Mouse (Mus musculus) urinary bladder, adult 18-20 months (tissue): ENCODE data around the gene Gys1.
"Not testable (repeated sequence)": the region's sequence is repeated elsewhere in the genome, so short reads cannot be mapped to it uniquely, and the experiment has no call there.

Experiments used
- DNase-seq, 2 experiments: peaks; one replicate each; pipeline ENCODE4 v3.0.0; 2022; ENCODE audit warnings: low spot score in 2 of 2, mixed read lengths in 2 of 2

Gys1 gene

DNA sequence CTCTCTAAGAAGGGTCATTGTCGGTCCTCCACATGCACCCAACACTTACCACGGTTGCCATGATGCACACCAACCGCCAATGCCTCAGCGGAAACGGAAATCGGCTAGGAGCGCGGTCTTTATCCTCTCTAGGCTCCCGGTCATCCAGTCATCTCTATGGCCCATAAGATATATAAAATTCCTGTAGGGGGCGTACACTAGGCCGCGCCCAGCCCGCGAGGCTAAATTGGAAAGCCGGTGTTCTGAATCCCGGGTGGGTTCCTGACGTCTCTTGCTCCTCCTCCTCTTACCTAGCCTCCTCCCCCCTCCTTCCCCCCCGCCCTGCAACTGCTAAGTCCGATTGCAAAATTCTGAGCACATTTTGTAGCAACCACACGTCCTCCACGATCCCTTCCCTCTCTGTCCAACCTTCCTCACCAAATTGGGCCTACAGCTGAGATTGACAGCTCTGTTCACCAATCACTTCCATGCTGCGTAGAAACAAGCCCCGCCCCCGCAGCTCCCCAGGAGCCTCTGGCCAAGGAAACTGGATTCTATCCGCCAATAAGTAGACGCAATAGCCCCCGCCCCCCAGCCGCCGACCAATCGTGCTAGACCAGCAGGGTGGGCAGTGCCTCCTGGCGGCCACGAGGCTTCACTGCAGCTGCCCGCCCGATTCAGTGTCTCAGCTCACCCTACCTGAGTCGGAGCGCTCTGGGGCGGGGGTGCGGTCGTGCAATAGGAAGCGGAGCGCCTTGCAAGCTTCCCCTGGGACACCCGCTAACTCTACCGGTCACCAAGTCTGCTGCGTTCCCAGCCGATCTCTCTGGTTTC lies at the start of gene Gys1:
Gene Gys1, plus strand, starts transcription at position 642 of the 813 bp plus-strand sequence.
- peak; percentile 99 to 100 for DNase-seq

DNA sequence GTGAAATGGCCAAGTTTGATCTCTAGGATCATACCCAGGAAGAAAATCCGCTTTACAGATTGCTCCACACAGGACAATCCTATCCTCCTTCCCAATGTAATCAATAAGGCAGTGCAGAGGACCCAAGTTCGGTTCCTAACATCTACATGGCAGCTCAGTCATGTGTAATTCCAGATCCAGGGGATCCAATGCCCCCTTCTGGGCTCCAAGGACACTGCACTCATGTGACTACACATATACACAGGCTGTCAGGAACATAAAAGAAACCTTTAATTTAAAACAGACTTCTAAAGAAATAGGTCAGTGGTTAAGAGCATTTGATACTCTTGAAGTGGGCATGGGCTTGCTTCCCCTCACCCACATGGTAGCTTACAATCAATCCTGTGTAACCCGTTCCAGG lies 48.6 kb upstream of the Gys1 start:
- no peak for DNase-seq

DNA sequence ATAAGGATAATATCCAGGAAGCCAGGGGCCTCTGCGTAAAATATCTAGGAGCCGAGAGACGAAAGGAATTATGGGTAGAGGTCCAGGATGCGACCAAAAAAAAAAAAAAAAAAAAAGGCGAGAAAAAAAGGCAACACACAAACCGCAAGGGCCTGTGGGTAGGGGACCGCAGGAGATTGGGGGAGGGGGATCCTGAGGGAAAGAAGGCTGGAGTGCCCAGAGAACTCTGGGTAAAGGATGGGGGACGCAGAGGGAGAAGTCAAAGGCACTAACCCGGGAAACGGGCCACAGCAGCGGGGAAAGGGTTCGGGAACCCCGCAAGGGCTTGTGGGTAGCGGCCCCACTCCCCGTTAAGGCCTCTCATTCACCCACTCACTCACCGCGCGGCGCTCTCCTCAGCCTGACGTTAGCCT lies 39.5 kb upstream of the Gys1 start:
- no peak for DNase-seq

DNA sequence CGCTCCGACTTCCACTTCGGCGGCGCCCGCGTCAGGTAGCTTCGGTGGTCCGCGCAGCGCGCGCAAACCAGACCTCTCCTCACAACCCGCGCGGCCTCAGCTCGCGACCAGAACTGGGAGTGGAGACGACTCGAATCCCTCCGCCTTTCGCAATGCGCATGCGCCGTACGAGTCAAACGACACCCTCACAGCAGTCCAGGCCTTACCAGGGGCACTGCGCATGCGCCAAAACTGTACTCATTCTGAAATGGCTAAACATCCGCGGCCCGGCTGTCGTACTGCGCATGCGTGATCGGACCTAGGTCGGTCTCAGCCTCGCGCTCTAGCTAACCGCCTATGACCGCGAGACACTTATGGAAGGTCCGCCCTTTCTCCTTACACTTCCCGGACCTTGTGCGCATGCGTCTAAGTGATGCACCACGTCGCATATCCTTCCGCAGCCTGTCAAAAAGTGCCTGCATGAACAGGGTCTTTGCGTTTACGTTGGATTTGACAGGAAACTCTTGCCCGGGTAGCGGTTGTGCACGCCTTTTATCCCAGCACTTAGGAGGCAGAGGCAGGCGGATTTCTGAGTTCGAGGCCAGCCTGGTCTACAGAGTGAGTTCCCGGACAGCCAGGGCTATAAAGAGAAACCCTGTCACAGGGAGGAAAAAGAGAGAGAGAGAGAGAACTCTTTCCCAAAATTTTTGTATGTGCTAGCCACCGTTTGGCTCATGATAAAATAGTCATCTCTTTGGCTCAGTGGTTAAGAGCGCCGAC lies 38.9 kb upstream of the Gys1 start, which contains the start of gene Snrnp70:
Gene Snrnp70, minus strand, starts transcription at position 165 of the 759 bp plus-strand sequence.
- DNase-seq, result peak; percentile 92 to 100

DNA sequence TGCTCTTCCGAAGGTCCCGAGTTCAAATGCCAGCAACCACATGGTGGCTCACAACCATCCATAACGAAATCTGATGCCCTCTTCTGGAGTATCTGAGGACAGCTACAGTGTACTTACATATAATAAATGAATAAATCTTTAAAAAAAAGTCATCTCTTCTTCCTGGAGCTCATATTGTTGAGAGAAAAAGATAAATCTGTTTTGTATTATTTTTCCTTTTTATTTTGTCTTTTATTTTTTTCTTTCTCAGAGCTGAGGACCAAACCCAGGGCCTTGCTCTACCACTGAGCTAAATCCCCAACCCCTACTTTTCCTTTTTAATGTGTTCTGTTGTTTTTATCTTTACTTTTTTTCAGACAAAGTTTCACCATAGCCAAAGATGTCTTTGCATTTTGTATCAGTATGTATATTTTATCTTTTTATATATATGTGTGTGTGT lies 38.3 kb upstream of the Gys1 start:
- not testable (repeated sequence) for DNase-seq

DNA sequence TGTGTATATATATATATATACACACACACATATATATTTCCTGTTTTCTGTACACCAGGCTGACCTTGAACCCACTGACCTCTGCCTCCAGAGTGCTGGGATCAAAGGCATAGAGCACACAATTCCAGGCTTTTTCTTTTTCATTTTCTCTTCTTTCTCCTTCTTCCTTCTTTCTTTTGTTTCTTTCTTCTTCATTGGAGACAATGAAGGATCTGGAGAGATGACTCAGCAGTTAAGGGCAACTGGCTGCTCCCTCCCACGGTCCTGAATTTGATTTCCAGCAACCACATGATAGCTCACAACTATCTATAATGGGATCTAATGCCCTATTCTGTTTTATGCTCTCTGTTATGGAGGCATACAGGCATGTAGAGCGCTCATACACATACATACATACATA lies 37.9 kb upstream of the Gys1 start:
- DNase-seq, result no peak

DNA sequence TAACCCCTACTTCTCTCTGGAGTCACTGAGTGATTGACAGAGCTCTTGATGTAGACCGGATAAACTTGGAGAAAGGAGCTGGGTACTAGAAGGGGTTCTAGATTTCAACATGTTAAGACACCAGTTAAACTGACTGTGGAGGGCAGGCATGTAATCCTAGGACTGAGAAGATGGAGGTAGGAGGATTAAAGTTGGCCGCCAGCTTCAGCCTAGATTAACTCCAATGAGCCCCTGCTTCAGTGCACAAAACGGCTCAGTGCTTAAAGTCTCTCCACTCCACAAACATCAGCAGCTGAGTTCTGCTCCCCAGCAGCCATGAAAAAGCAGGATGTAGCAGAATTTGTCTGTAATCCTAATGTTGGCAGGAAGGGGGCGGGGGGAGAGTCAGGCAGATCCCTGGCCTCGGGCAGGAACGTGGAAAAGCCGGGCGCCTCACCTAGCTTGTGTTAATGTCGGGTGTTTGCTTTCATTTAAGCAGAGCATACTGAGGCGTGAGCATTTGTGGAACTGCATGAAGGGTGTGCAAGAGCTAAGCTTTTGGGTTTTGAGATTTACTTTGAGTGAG lies 33.0 kb upstream of the Gys1 start:
- DNase-seq, result no peak

DNA sequence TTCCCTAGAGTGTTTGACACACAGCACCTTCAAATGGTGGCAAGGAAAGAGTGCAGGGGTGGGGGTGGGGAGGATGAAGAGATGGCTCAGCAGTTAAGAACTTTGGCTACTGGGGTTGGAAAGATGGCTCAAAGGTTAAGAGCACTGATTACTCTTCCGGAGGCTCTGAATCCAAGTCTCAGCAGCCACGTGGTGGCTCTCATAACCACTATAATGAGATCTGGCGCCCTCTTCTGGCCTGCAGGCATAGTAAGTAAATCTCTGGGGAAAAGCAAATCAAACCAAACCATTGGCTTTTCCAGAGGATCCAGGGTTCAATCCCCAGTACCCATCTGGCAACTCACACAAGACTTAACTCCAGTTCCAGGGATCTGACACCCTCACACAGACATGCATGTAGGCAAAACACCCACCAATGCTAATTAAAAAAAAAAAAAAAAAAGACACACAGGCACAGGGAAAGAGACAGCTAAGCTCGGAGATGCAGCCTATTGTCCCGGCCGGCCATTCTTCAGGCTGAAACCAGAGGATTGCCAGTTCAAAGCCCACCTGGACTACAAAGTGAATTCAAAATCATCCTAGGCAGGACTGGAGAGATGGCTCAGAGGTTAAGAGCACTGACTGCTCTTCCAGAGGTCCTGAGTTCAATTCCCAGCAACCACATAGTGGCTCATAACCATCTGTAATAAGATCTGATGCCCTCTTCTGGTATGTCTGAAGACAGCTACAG lies 30.9 kb upstream of the Gys1 start:
- peak in 1 of 2 experiments; percentile 38 for DNase-seq

DNA sequence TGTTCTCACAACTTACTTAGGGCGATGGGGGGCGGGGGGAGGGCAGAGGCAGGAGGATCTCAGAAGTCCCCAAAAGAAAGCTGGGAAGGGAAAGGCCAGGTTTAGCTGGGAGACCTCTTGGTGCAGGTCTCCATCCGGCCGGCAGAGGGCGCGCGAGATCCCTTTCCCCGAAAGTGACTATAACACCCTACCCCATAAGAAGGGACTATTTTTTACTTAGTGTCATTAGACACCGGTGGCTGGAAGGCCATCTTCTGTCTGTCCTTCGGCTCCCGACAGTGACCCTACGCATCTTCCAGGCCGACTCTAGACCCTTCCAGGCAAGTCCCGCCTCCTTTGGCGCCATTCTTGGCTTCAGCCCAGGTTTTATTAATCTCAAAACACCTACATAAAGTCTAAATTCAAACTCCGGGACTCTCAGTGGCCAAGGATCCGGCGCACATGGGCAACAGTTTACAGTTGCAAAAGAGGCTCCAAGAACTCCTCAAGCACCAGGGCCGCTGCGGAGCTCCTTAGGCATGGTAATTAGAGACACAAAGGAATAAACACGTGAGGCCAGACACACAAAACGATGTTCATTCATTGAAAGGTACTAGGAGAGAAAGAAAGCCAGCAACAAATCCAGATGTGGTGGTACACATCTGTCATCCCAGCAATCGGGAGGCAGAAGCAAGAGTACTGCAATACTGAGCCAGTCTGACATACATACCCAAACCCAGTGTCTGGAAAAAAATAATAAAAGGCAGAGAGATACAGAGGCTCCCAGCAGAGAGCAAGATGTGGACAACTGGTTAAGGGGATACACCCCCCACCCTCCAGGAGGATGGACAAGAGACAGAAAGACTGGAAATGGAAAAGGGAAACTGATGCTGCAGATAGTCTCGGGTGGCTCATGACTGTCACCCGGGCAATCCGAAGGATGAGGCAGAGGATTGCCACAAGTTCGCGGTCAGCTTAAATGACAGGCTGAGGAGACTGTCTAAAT lies 29.3 kb upstream of the Gys1 start, which contains the start of gene Kcna7:
Gene Kcna7, plus strand, starts transcription at position 563 of the 985 bp plus-strand sequence.
- DNase-seq, result peak; percentile 49 to 76

DNA sequence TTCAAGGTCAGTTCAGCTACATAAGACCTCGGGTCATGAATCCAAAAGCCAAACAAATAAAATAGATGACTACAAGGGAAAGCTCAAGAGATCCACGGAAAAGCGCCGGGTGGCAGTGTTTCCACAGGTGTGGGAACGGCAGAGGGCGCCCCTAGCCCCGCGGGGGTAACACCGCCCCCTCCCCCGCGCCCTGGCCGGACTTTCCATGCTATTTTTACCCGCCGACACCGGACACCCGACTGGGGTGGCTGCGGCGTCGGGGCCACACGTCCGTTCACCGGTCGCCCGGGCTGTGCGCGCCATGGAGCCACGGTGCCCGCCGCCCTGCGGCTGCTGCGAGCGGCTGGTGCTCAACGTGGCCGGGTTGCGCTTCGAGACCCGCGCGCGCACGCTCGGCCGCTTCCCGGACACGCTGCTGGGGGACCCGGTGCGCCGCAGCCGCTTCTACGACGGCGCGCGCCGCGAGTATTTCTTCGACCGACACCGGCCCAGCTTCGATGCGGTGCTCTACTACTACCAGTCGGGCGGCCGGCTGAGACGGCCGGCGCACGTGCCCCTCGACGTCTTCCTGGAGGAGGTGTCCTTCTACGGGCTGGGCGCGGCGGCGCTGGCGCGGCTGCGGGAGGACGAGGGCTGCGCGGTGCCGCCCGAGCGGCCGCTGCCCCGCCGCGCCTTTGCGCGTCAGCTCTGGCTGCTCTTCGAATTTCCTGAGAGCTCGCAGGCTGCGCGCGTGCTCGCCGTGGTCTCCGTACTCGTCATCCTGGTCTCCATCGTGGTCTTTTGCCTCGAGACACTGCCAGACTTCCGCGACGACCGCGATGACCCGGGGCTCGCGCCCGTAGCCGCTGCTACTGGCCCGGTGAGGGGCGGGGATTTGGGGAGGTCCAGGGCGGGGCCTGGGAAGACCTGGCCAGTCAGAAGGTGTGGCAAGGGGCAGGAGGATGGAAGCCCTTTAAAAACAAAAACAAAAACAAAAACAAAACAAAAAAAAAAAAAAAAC lies 28.2 kb upstream of the Gys1 start:
- DNase-seq, result peak in 1 of 2 experiments; percentile 36

DNA sequence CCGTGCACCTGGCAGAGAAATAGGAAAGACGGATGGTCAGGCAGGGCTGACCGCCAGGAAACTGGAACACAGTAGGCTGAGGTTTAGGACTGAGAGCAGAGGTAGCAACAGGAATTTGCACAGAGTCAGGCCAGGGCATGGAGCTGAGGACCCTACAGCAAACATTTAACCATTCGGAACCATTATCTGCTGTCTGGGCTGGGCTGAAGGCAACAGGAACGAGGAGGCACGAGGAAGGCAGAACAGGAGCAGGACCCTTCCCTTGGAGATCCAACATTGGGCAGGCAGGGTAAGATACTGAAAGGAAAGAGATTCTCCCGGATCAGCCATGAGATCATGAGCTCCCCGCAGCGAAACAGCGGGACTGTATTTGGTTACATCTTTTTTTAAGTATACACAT lies 26.8 kb upstream of the Gys1 start:
- DNase-seq, result no peak

DNA sequence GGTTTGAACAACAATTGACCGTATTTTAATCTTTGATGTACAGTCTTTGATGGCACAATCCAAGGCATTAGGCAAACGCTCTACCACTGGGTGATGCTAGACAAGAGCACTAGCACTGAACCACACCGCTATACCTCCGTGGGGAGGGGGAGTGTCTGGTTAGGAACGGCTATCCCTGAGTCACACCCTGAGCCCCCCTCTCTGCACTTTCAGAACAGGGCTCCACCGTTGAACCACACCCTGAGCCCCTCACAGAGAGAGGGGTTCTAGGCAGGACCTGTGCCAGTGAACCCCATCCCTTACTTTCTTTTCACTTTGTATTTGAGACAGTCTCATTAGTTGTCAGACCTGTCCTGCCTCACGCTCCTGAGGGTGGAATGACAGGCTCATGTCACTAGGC lies 26.3 kb upstream of the Gys1 start:
- DNase-seq, result no peak

DNA sequence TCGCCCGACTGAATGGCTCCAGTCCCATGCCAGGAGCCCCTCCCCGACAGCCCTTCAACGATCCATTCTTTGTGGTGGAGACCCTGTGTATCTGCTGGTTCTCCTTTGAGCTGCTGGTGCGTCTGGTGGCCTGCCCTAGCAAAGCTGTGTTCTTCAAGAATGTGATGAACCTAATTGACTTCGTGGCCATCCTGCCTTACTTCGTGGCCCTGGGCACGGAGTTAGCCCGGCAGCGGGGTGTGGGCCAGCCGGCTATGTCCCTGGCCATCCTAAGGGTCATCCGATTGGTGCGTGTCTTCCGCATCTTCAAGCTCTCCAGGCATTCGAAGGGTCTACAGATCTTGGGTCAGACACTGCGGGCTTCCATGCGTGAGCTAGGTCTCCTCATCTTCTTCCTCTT lies 25.7 kb upstream of the Gys1 start:
- DNase-seq, result no peak

DNA sequence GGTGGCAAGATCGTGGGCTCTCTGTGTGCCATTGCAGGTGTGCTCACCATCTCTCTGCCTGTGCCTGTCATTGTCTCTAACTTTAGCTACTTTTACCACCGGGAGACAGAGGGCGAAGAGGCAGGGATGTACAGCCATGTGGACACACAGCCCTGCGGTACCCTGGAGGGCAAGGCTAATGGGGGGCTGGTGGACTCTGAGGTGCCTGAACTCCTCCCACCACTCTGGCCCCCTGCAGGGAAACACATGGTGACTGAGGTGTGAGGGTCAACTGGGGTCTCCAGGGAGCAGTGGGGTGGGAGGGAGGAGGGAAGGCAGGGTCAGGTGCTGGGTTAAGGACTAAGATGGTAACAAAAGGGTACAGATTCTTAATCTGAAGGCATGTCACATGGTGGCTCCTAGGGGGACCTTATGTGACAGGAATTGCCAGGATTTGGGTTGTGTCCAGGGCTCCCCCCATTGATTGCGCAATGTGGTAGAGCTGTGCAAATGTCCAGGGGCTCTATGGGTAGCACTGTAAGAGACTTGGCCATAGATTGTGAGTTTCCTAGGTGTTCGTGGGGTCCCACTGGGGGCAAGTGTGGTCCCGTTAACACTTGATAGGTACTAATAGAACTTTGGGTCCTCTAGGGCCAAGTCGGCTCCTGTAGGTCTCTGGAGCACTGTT lies 25.0 kb upstream of the Gys1 start:
- no peak for DNase-seq

DNA sequence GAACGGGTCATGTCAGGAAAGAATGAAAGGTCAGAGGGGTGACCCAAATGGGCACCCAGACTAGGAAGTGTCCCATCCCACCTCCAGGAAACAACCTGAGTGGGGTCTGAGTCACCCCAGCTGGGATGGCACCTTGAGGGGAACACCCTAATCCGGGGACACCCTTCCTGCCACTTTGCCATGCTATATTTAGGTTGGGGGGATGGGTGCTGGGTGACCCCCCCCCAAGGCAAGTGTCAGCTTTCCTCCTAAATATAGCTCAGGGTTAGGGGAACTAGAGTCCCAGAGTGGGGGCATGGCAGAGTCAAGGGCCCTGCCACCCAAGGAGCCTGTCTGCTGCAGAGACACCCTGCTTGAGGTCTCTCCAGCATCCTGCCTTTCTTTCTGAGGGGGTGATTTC lies 22.2 kb upstream of the Gys1 start:
- DNase-seq, result no peak

DNA sequence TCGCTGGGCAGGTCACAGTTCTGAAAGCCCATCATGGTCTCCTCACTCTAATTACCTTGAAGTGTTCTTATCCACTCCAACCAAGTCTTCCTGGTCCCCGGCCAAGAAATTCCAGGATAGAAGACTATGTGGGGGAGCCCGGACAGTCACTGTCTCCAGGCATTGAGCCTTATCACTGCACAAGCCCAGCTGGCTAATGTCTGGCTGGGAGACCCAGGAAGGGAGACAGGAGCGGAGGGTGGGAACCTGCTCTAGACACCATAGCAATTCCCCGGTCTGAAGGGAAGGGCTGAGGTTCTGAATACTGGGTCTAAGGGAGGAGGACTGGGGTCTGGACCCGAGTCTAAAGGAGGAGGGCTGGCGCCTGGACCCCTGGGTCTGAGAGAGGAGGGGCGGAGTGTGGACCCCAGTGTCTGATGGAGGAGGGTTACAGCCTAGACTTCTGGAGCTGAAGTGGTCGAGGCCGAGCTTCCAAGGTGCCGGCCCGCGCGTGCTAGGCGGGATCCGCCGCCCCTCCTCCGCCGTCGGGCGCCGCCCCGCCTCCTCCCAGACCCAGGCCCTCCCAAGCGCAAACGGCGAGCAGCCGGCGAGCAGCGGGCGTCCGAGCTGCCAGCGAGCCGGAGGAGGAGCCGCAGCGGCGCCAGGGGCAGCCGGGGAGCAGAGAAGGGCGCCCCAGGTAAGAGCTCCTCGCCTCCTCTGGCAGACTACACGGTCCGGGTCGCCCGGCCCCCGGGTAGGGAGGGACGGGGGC lies 21.4 kb upstream of the Gys1 start, which contains the start of gene Ntf5:
Gene Ntf5, plus strand, starts transcription at position 583 of the 751 bp plus-strand sequence.
- DNase-seq, result no peak

DNA sequence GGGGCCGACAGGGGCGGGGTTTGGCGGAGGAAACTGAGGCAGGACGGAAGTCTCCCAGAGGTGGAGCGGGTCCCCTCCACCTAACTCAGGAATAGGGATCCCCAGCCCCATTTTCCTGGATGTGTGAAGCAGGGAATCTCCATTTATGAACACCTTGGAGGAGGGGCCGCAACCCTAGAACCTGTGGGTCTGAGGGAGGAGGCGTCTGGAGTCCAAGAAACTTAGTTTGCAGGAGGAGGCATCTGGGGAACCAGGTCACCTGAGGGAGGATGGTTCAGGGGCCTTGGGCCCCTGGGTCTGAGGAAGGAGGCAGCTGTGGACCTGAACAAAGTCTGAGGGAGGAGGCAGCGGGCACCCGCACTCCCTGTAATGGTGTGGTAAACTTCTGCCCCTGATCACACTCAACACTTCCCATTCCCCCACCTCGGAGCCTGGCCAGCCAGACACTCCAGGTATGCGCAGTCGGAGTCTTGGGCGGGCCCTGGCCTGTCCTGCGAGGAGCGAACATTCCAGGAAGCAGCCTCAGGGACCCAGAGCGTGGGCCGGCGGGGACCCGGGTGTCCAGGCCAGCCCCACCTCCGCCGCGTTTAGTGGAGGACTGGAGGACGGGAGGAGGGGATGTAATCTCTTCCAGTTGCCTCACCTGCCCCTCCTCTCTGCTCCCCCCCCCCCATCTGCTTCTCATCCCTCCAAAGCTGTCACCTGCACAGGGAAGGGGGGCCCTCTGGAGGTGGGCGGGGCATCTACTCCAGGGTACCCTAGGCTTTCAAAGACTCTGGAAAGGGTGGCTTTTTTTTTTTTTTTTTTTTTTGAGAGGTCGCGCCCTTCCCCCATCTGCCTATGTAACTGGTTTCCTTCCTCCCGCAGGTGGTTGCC lies 20.5 kb upstream of the Gys1 start:
- peak; percentile 52 to 58 for DNase-seq
